Mouse (Mus musculus) liver, embryonic 13.5 days (tissue): ENCODE measurements around the gene Agtr2. TPM values are rescaled to one million over a fixed set of nuclear protein-coding genes. Genes with fewer than 3 reads are reported as not detected.
"Not testable (repeated sequence)": the region's sequence is repeated elsewhere in the genome, so short reads cannot be mapped to it uniquely, and the experiment has no call there.

ENCODE experiments used
- ATAC-seq: fragments of 200-750 bp; cut with Nextera tagmentation; 2 replicates; pipeline ENCODE4 v1.8.0; 2017; ENCODE audit warnings: low read depth, mild to moderate bottlenecking, moderate number of reproducible peaks, moderate library complexity
- DNase-seq: peaks from one replicate; pipeline ENCODE4 v3.0.0; 2022
- H3K27ac ChIP-seq: fragments of 300-500 bp; sonication (generic); 2 replicates; pipeline ENCODE4 v1.5.1; 2015; ENCODE audit warnings: moderate library complexity, mild to moderate bottlenecking, inconsistent platforms
- H3K27me3 ChIP-seq: fragments of 300-500 bp; sonication (generic); 2 replicates; pipeline ENCODE4 v1.6.1; 2015; ENCODE audit warnings: mild to moderate bottlenecking, inconsistent platforms
- H3K36me3 ChIP-seq: fragments of 300-500 bp; sonication (generic); 2 replicates; pipeline ENCODE4 v1.6.1; 2015; ENCODE audit warnings: mild to moderate bottlenecking, inconsistent platforms
- H3K4me1 ChIP-seq: fragments of 300-500 bp; sonication (generic); replicated peaks from 2 replicates; pipeline ENCODE4 v1.6.1; 2015; ENCODE audit warnings: inconsistent platforms
- H3K4me2 ChIP-seq: fragments of 300-500 bp; sonication (generic); 2 replicates; pipeline ENCODE4 v1.6.1; 2015; ENCODE audit warnings: inconsistent platforms, mild to moderate bottlenecking, moderate library complexity
- H3K4me3 ChIP-seq: fragments of 300-500 bp; sonication (generic); replicated peaks from 2 replicates; pipeline ENCODE4 v1.5.1; 2015; ENCODE audit warnings: mild to moderate bottlenecking, inconsistent platforms
- H3K9ac ChIP-seq: fragments of 300-500 bp; sonication (generic); 2 replicates; pipeline ENCODE4 v1.6.1; 2015; ENCODE audit warnings: mild to moderate bottlenecking, inconsistent platforms
- H3K9me3 ChIP-seq: fragments of 300-500 bp; sonication (generic); replicated peaks from 2 replicates; pipeline ENCODE4 v1.6.1; 2016; ENCODE audit warnings: inconsistent platforms
- WGBS: fragments of 180-500 bp; shearing (Covaris S2); methylation state at CpG from one replicate; pipeline ENCODE4 v1.1.7; 2015; ENCODE audit not compliant: insufficient replicate concordance; 5-methylcytosine and 5-hydroxymethylcytosine counted together
- polyA plus RNA-seq: library from polyadenylated mRNA; unstranded; fragments of >200 nt; fragmentation: Nextera tagmentation; extraction: Ambion mirVana; gene quantifications from 2 replicates; pipeline ENCODE4 v1.2.1, GENCODE M21; 2015

Agtr2 gene
- polyA plus RNA-seq: 0.72 and 0.80 TPM in 2 replicates

GRCm38 (mm10) chrX:21484414-21484813 lies at the start of gene Agtr2:
Agtr2 (plus strand) TSS chrX:21484544.
- H3K27ac ChIP-seq: no peak within 1 kb of the TSS

GRCm38 (mm10) chrX:21452519-21452918 lies 31.8 kb upstream of the Agtr2 start:
- no peaks in the 10 kb centered on the region for H3K36me3 ChIP-seq
- H3K27me3 ChIP-seq: no peaks in the 10 kb centered on the region
- no peak overlapping the region for H3K4me2 ChIP-seq
- H3K9ac ChIP-seq: no peak overlapping the region
- WGBS: 44% methylated on average over 3 of the region's 3 CpGs
- H3K9me3 ChIP-seq: no peaks in the 10 kb centered on the region
- H3K4me1 ChIP-seq: no peaks in the 10 kb centered on the region
- H3K27ac ChIP-seq: no peak overlapping the region
- H3K4me3 ChIP-seq: no peak overlapping the region
- DNase-seq (no peak), ATAC-seq (no peak)

More at GRCm38 (mm10) chrX:21484414-21484813, at the start of gene Agtr2:
- Histone ChIP-seq H3K4me3 (no peak within 1 kb of the TSS), H3K36me3 (no peaks in the 10 kb centered on the region), H3K4me1 (no peaks in the 10 kb centered on the region), H3K4me2 (no peak within 1 kb of the TSS), H3K9ac (no peak within 1 kb of the TSS), H3K9me3 (no peaks in the 10 kb centered on the region), H3K27me3 (no peaks in the 10 kb centered on the region)
- WGBS: 50% methylated on average over 5 of the region's 5 CpGs
- ATAC-seq (no peak), DNase-seq (no peak)

- Histone ChIP-seq H3K27me3 (no peaks in the 10 kb centered on the region), H3K4me1 (no peaks in the 10 kb centered on the region), H3K36me3 (no peaks in the 10 kb centered on the region), H3K4me3 (no peak overlapping the region), H3K9me3 (no peaks in the 10 kb centered on the region), H3K27ac (no peak overlapping the region), H3K9ac (no peak overlapping the region), H3K4me2 (no peak overlapping the region)
- DNase-seq: no peak
- no peak for ATAC-seq
- 41% methylated on average over 2 of the region's 2 CpGs for WGBS
These were observed 3.8 kb downstream of the Agtr2 start for GRCm38 (mm10) chrX:21488111-21488510.

GRCm38 (mm10) chrX:21500242-21500641 lies 15.9 kb downstream of the Agtr2 start:
- H3K9ac ChIP-seq: no peak overlapping the region
- DNase-seq: no peak
- 12% methylated on average over 2 of the region's 2 CpGs for WGBS
- no peaks in the 10 kb centered on the region for H3K9me3 ChIP-seq
- no peaks in the 10 kb centered on the region for H3K4me1 ChIP-seq
- H3K36me3 ChIP-seq: no peaks in the 10 kb centered on the region
- H3K27ac ChIP-seq: no peak overlapping the region
- no peak overlapping the region for H3K4me3 ChIP-seq
- ATAC-seq: no peak
- no peaks in the 10 kb centered on the region for H3K27me3 ChIP-seq
- no peak overlapping the region for H3K4me2 ChIP-seq

GRCm38 (mm10) chrX:21507333-21507732 lies 23.0 kb downstream of the Agtr2 start:
- H3K9me3 ChIP-seq, H3K27ac ChIP-seq, H3K4me3 ChIP-seq, H3K36me3 ChIP-seq, H3K27me3 ChIP-seq, ATAC-seq, H3K4me1 ChIP-seq, DNase-seq, H3K9ac ChIP-seq, H3K4me2 ChIP-seq: not testable (repeated sequence)
- 43% methylated on average over 2 of the region's 2 CpGs for WGBS

- Histone ChIP-seq H3K9me3 (no peaks in the 10 kb centered on the region), H3K36me3 (no peaks in the 10 kb centered on the region), H3K4me2 (no peak overlapping the region), H3K4me1 (no peaks in the 10 kb centered on the region), H3K27ac (no peak overlapping the region), H3K4me3 (no peak overlapping the region), H3K9ac (no peak overlapping the region), H3K27me3 (no peaks in the 10 kb centered on the region)
- DNase-seq: no peak
- 58% methylated on average over 4 of the region's 4 CpGs for WGBS
- no peak for ATAC-seq
These were observed 38.2 kb downstream of the Agtr2 start for GRCm38 (mm10) chrX:21522590-21522989.

Other genes starting within 250 kb of the Agtr2 start
- not detected in 2 replicates for gene Slc6a14, start 230.4 kb downstream of the Agtr2 start, polyA plus RNA-seq